Mouse (Mus musculus) limb, embryonic 15.5 days (tissue): Measurements from ENCODE around the gene Klhl25. TPM values are rescaled to one million over a fixed set of nuclear protein-coding genes. Genes with fewer than 3 reads are reported as not detected.
A peak's percentile ranks its signal among the peaks of the same experiment; 100 is the strongest.
"Not testable (repeated sequence)": the region's sequence is repeated elsewhere in the genome, so short reads cannot be mapped to it uniquely, and the experiment has no call there.

Experiments
- ATAC-seq: fragments of 200-750 bp; cut with Nextera tagmentation; 2 replicates; pipeline ENCODE4 v1.8.0; 2017; ENCODE audit warnings: low read depth, moderate TSS enrichment; ENCODE audit not compliant: insufficient number of reproducible peaks, low FRiP score, low TSS enrichment
- H3K27ac ChIP-seq: fragments of 300-500 bp; sonication (generic); 2 replicates; pipeline ENCODE4 v1.5.1; 2015; ENCODE audit warnings: moderate library complexity, mild to moderate bottlenecking, inconsistent platforms
- H3K27me3 ChIP-seq: fragments of 300-500 bp; sonication (generic); 2 replicates; pipeline ENCODE4 v1.6.1; 2015; ENCODE audit warnings: inconsistent platforms
- H3K36me3 ChIP-seq: fragments of 300-500 bp; sonication (generic); 2 replicates; pipeline ENCODE4 v1.6.1; 2015; ENCODE audit warnings: inconsistent platforms
- H3K4me1 ChIP-seq: fragments of 300-500 bp; sonication (generic); 2 replicates; pipeline ENCODE4 v1.6.1; 2015; ENCODE audit warnings: inconsistent platforms
- H3K4me2 ChIP-seq: fragments of 300-500 bp; sonication (generic); 2 replicates; pipeline ENCODE4 v1.6.1; 2015; ENCODE audit warnings: mild to moderate bottlenecking, inconsistent platforms
- H3K4me3 ChIP-seq: fragments of 300-500 bp; sonication (generic); 2 replicates; pipeline ENCODE4 v1.5.1; 2015; ENCODE audit warnings: mild to moderate bottlenecking, inconsistent platforms
- H3K9ac ChIP-seq: fragments of 300-500 bp; sonication (generic); 2 replicates; pipeline ENCODE4 v1.6.1; 2015; ENCODE audit warnings: inconsistent platforms
- H3K9me3 ChIP-seq: fragments of 300-500 bp; sonication (generic); 2 replicates; pipeline ENCODE4 v1.6.1; 2016; ENCODE audit warnings: inconsistent platforms
- WGBS: fragments of 180-500 bp; shearing (Covaris S2); methylation state at CpG from one replicate; pipeline ENCODE4 v1.1.7; 2015; 5-methylcytosine and 5-hydroxymethylcytosine counted together
- polyA plus RNA-seq: library from polyadenylated mRNA; unstranded; fragments of >200 nt; fragmentation: Nextera tagmentation; extraction: Ambion mirVana; gene quantifications from 2 replicates; pipeline ENCODE4 v1.2.1, GENCODE M21; 2015

Klhl25 gene
- polyA plus RNA-seq, 1 experiment from 2014 or later: 19.8 TPM

DNA sequence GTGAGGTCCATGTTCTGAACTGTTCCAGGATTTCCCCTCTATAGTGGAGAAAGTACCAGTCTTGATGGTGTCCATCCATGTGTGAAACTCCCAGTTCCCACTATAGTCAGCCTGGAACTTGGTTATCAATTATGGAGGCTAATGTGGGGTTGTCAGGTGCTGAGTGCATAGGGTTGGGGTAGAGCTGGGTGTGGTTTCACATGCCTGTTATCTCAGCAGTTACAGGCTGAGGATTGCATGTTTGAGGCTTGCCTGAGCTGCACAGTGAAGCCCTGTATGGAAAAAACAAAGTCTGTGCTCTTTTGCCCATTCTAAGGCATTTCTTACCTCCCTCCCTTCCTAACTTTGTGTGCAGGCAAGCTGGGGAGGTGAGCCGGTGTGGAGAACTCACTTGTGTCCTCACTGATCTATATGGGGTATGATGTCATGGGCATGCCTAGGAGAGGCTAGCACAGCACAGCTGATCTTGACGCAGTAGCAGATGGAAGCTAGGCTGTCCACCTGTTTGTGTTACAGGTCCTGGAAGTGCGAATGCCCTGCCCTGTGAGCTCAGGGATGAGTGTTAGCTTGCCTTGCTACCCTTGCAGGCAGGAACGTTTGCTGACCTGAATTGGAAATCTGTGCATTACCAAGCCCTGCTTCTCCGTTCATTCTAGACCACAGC lies 15.3 kb downstream of the Klhl25 start:
- not testable (repeated sequence) for H3K4me2 ChIP-seq, H3K9ac ChIP-seq, H3K27me3 ChIP-seq, H3K4me3 ChIP-seq, H3K4me1 ChIP-seq, H3K27ac ChIP-seq, ATAC-seq, H3K9me3 ChIP-seq
- 83% methylated on average over 5 of the region's 5 CpGs for WGBS
- H3K36me3 ChIP-seq: peaks cover 50% of the 10 kb centered on the region

DNA sequence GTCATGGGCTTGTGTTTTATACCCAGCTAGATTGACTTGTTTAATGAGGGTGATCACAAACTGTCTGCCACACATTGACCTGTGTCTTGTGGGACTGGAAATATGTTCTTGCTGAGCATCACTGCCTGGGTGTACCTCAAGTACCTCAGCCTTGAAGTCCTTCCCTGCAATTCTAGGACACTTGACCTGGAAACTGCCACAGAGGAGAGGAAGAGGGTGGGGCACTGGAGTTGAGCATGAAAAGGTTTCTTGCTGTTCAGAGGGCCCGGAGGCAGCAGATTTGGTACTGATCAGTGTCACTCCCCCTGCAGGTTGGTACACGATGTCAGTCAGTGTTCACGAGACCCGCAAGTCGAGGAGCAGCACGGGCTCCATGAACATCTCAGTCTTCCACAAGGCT lies 16.9 kb downstream of the Klhl25 start:
- Histone ChIP-seq H3K9ac (no peak overlapping the region), H3K4me2 (no peak overlapping the region), H3K36me3 (peaks cover 50% of the 10 kb centered on the region), H3K4me1 (no peaks in the 10 kb centered on the region), H3K9me3 (no peaks in the 10 kb centered on the region), H3K27ac (no peak overlapping the region), H3K27me3 (no peaks in the 10 kb centered on the region), H3K4me3 (no peak overlapping the region)
- 98% methylated on average over 6 of the region's 6 CpGs for WGBS
- ATAC-seq: no peak

DNA sequence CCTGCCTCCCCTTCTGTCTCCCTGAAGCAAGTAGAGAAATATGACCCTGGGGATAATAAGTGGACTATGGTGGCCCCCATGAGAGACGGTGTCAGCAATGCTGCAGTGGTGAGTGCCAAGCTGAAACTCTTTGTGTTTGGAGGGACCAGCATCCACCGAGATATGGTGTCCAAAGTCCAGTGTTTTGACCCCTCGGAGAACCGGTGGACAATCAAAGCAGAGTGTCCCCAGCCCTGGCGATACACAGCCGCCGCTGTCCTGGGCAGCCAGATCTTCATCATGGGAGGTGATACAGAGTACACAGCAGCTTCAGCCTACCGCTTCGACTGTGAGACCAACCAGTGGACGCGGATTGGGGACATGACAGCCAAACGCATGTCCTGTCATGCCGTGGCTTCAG lies 18.4 kb downstream of the Klhl25 start:
- 95% methylated on average over 13 of the region's 13 CpGs for WGBS
- ATAC-seq: no peak
- Histone ChIP-seq H3K9ac (no peak overlapping the region), H3K27me3 (no peaks in the 10 kb centered on the region), H3K4me3 (no peak overlapping the region), H3K27ac (no peak overlapping the region), H3K36me3 (peaks cover 61% of the 10 kb centered on the region), H3K4me2 (no peak overlapping the region), H3K9me3 (no peaks in the 10 kb centered on the region), H3K4me1 (peaks cover 8% of the 10 kb centered on the region; the same call in 1 of the 2 replicates)

DNA sequence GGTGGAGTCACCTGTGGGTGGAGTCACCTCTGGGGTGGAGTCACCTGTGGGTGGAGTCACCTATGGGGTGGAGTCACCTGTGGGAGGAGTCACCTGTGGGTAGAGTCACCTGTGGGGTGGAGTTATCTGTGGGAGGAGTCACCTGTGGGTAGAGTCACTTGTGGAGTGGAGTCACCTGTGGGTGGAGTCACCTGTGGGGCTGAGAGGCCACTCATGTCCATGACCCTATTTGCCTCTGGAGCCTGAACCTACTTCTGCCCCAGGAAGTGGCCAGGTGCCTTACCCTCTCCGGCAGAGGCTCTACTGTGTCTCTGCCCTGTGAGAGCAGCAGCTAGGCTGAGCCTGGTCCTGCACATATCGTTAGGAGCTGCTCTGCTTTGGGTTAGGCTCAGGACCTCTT lies 20.6 kb downstream of the Klhl25 start:
- H3K36me3 ChIP-seq: peaks cover 72% of the 10 kb centered on the region
- H3K27ac ChIP-seq: no peak overlapping the region
- WGBS: 71% methylated on average over 2 of the region's 2 CpGs

DNA sequence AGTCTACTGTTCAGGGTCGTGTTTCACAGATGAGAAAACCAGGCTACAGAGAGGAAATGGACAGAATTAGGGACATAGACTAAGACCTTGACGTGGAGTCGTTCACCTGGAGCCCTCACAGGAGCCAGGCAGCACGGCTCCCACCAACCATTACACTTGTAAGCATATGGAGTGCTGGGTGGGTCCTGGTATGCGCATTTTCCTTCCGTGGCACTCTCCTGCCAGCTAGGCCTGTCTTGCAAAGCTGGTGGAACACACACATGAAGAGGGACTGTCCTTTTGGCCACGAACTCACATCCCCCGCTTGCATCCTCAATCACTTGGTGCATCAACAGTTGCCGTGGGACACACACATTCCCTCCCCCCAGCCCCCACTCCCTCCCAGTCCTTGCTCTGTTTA lies 22.4 kb downstream of the Klhl25 start:
- no peaks in the 10 kb centered on the region for H3K9me3 ChIP-seq
- no peak overlapping the region for H3K9ac ChIP-seq
- H3K4me1 ChIP-seq: peaks cover 8% of the 10 kb centered on the region; the same call in 1 of the 2 replicates
- no peak for ATAC-seq
- 61% methylated on average over 9 of the region's 9 CpGs for WGBS
- H3K4me3 ChIP-seq: no peak overlapping the region
- H3K27ac ChIP-seq: no peak overlapping the region
- H3K36me3 ChIP-seq: peaks cover 67% of the 10 kb centered on the region
- H3K27me3 ChIP-seq: no peaks in the 10 kb centered on the region
- H3K4me2 ChIP-seq: no peak overlapping the region

More for the DNA sequence above, 20.6 kb downstream of the Klhl25 start:
- ATAC-seq: no peak
- Histone ChIP-seq H3K4me3 (no peak overlapping the region), H3K9me3 (no peaks in the 10 kb centered on the region), H3K9ac (no peak overlapping the region), H3K4me2 (no peak overlapping the region), H3K27me3 (no peaks in the 10 kb centered on the region), H3K4me1 (peaks cover 8% of the 10 kb centered on the region; the same call in 1 of the 2 replicates)

DNA sequence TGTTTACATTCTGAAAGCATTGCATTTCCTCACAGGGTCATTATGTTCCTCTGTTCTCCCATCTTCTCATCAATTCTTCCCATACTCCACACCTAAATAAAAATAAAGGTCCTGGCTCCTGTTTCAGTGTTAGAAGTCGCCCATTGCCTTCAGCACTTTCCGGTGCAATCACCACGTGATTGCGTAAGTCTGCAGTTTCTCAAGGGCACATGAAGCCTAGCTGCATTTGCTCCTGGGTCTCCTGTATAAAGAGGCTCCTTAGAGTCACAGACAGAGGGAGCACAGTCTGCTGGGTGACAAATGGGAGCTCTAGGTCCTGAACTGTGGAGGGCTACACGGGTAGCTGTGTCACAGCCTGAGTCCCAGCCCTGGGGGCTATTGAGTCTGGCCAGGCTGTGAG lies 24.1 kb downstream of the Klhl25 start:
- H3K36me3 ChIP-seq: peaks cover 50% of the 10 kb centered on the region
- no peak overlapping the region for H3K9ac ChIP-seq
- H3K4me2 ChIP-seq: no peak overlapping the region
- H3K4me3 ChIP-seq: no peak overlapping the region
- no peak for ATAC-seq
- 64% methylated on average over 5 of the region's 5 CpGs for WGBS
- H3K27ac ChIP-seq: no peak overlapping the region
- H3K4me1 ChIP-seq: peaks cover 8% of the 10 kb centered on the region; the same call in 1 of the 2 replicates
- H3K9me3 ChIP-seq: no peaks in the 10 kb centered on the region
- no peaks in the 10 kb centered on the region for H3K27me3 ChIP-seq

DNA sequence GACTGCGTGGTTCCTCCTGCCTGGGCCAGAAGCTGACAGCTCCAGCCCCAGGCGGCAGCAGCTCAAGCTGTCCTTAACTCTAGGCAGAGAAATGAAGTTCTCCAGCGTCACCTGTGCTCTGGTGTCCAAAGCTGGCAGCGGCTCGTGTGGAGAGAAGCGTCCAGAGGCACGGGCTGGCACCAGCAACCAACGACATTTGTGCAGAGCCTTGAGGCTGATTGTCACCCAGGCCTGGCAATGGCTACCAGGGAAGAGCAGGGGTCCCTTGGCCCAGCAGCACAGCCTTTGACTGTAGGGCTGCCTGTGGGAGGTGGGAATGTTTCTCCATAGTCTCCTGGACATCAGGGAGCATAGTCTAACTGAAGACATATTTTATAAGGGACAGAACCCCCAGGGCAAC lies 24.6 kb downstream of the Klhl25 start:
- no peak for ATAC-seq
- Histone ChIP-seq H3K36me3 (peaks cover 45% of the 10 kb centered on the region), H3K9me3 (no peaks in the 10 kb centered on the region), H3K27me3 (no peaks in the 10 kb centered on the region), H3K4me1 (peaks cover 8% of the 10 kb centered on the region; the same call in 1 of the 2 replicates), H3K27ac (no peak overlapping the region), H3K4me2 (no peak overlapping the region), H3K9ac (no peak overlapping the region), H3K4me3 (no peak overlapping the region)
- WGBS: 89% methylated on average over 8 of the region's 8 CpGs

DNA sequence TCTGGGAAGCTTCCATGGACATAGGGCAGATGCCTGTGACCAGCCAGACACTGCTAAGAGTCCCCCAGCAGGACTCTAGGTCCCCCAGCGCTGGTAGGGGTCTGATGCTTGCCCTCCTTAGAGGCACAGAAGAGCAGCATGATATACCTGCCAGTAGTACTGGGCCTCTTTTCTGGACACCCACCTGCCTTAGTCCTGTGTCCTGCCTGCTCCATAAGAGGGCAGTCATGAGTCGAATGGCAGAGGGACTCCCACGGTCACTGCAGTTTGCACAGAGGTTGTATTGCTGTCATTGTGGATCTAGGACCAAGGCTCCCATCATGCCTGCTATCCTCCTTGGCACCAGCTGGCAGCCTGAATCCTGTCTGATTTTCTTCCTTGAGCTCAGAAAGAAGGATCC lies 25.1 kb downstream of the Klhl25 start:
- H3K36me3 ChIP-seq: peaks cover 43% of the 10 kb centered on the region
- no peak overlapping the region for H3K27ac ChIP-seq
- H3K4me2 ChIP-seq: no peak overlapping the region
- H3K4me3 ChIP-seq: no peak overlapping the region
- no peak for ATAC-seq
- WGBS: 81% methylated on average over 3 of the region's 3 CpGs
- H3K4me1 ChIP-seq: peaks cover 8% of the 10 kb centered on the region; the same call in 1 of the 2 replicates
- no peaks in the 10 kb centered on the region for H3K27me3 ChIP-seq
- no peak overlapping the region for H3K9ac ChIP-seq
- no peaks in the 10 kb centered on the region for H3K9me3 ChIP-seq

DNA sequence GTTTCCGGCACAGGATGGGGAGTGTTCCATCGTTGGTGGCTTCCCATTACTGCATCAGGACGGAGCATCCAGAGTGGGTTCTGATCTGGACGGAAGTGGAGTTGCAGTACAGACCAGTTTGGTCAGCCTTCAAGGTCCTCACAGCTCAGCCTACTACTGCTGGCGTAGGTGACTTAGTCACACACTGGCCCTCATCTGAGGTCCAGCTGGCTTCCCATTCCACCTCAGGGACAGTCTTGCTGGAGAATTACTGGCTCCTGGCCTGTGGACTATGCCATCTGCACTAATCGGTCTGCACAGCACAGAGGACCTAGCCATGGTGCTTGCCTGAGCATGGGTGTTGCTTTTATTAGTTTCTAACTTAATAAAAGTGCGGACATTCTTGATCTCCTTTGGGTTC lies 25.6 kb downstream of the Klhl25 start:
- 92% methylated on average over 7 of the region's 7 CpGs for WGBS
- Histone ChIP-seq H3K27me3 (no peaks in the 10 kb centered on the region), H3K9me3 (no peaks in the 10 kb centered on the region), H3K4me2 (no peak overlapping the region), H3K9ac (no peak overlapping the region), H3K4me3 (no peak overlapping the region), H3K27ac (no peak overlapping the region), H3K36me3 (peaks cover 42% of the 10 kb centered on the region), H3K4me1 (peaks cover 8% of the 10 kb centered on the region; the same call in 1 of the 2 replicates)
- no peak for ATAC-seq

DNA sequence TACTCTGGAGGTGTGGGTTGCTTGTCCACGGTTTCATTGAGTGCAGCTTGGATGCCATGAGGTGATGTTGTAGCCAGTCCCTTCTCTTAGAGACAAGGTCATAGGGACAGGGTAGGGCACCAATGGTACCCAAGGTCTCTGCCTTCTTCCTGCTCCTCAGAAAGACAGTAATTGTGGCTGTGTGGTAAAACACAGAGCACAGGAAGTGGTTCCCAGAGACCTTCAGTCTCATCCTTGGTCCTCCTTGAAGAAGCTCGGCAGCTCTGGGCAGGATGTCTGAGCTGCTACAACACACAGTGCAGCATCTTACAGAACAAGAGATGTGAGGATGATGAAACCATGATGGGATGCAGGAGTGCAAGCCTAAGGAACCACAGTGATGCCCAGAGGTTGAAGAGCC lies 31.3 kb downstream of the Klhl25 start:
- H3K27me3 ChIP-seq, H3K4me1 ChIP-seq, H3K9me3 ChIP-seq, H3K4me2 ChIP-seq, H3K9ac ChIP-seq, H3K27ac ChIP-seq, ATAC-seq, H3K4me3 ChIP-seq, H3K36me3 ChIP-seq: not testable (repeated sequence)
- WGBS: 77% methylated on average over 2 of the region's 2 CpGs

DNA sequence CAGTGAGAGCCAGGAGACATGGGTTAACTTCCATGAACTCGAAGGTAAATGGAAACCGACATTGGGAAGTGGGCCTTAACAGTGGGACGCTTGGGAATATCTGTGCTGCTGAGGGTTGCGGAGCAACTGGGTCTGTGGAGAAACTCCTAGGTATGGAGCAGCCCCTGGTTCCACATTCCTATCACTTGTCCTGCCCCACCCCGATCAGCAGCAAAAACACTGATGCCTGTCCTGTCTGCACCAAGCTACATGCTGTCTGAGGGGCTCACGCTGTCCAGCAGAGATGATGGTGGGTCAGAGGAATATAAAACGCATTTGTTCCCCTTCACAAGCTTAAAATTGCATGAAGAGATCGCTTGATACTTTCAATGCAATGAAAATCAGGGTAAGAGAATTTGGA lies 32.1 kb downstream of the Klhl25 start:
- H3K4me2 ChIP-seq: peak overlapping the region; percentile 25; the same call in 1 of the 2 replicates
- H3K4me3 ChIP-seq: no peak overlapping the region
- peaks cover 4% of the 10 kb centered on the region; the same call in 1 of the 2 replicates for H3K4me1 ChIP-seq
- 54% methylated on average over 8 of the region's 8 CpGs for WGBS
- no peaks in the 10 kb centered on the region for H3K36me3 ChIP-seq
- H3K27me3 ChIP-seq: no peaks in the 10 kb centered on the region
- H3K27ac ChIP-seq: no peak overlapping the region
- no peak for ATAC-seq
- no peaks in the 10 kb centered on the region for H3K9me3 ChIP-seq
- no peak overlapping the region for H3K9ac ChIP-seq

DNA sequence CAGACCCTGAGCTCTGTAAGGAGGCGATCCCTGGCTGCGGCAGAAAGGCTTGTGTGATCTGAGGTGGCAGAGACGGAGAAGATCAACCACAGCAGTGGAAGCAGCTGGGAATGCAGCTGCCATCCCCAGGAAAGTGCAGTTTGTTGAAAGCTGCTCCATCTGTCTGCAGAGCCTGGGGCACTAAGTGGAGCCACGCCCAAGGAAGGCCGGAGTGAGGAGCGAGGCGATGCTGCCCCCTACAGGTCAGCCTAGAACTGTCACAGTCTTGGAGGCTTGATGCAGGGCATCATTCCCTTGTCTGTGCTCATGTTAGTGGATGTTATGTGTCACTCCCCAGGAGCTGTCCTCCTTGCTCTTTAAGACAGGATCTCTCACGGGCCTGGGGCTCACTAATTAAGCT lies 32.5 kb downstream of the Klhl25 start:
- WGBS: 3% methylated on average over 8 of the region's 8 CpGs
- H3K27me3 ChIP-seq: no peaks in the 10 kb centered on the region
- H3K4me3 ChIP-seq: no peak overlapping the region
- peak; percentile 66 for ATAC-seq
- no peak overlapping the region for H3K9ac ChIP-seq
- no peaks in the 10 kb centered on the region for H3K36me3 ChIP-seq
- peaks cover 4% of the 10 kb centered on the region; the same call in 1 of the 2 replicates for H3K4me1 ChIP-seq
- peak overlapping the region; percentile 25; the same call in 1 of the 2 replicates for H3K4me2 ChIP-seq
- no peaks in the 10 kb centered on the region for H3K9me3 ChIP-seq
- no peak overlapping the region for H3K27ac ChIP-seq
